Mouse (Mus musculus): ENCODE measurements around the gene Ly6g6f.
"Not testable (repeated sequence)": the region's sequence is repeated elsewhere in the genome, so short reads cannot be mapped to it uniquely, and the experiment has no call there.

Gene Ly6g6f

DNA sequence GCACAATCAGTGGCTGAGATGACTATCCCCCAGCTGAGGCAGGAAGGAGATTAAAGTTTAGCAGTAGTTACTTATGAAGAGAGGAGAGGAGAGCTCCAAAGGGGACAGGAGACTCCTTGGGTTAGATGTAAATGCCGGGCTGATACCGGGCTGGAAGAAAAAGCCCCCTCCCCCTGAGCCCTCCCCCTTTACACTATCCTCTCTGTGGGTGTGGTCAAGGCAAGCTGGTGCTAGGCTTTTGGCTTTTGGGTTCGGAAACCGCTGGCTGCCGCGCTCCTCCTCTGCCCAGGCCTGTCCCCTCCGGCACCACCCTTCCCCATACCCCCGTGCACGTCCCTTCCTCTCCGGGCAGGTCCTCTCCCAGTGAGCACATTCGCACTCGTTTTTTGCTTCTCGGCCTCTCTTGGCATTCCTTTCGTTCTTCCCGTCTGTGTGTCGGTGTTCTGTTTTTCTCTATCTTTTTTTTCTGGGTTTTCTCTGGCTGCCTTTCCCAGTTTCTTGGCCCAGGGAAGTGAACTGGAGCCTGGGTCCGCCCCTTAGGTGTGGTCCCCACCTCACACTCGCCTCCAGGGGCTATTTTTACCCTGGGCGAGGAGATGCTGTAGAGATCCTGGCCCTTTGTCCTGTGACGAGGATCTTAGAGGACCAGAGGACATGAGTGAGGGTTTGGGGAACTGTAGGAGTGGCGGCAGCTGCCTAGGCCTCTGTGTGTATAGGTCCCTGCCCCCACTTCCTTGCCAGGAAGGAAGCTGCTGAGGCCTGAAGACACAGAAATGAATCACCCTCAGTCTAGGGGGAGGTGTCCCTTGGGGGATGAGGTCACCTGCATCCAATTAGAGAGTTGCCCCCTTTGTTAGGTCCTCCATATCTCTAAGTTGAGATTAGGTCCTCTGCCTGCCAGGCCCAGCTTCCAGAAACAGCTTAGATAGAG lies 34.0 kb downstream of the Ly6g6f start:
- DNase-seq = peak; percentile 67 to 82

DNA sequence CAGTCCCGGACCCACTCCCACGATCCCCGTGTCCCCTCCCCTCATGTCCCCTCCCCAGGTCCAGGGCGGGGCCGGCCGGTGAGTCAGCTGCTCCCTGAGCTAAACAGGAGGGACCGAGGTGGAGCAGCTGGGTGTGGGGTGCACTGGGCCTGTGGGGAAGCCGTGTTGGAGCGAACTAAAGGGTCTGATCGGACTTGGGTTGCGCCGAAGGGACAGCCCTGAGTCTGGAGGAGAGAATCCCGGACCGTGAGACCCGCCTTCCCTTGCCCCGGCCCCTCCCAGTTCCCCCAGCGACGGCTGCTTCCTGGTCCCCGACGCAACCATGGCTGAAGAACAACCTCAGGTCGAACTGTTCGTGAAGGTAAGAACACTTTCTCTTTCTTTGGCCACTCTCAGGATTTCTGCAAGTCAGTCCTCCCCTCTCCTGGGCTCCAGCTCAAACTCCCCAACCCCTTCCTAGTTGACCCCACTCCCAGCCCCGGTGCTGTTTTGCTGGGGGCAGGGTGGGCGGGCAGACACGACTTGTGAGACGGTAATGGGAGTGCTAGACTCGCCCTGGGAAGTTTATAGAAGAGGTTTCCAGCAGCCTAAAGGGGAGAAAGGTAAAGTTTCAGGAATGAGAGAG lies 35.2 kb downstream of the Ly6g6f start:
- peak; percentile 85 to 86 for DNase-seq

DNA sequence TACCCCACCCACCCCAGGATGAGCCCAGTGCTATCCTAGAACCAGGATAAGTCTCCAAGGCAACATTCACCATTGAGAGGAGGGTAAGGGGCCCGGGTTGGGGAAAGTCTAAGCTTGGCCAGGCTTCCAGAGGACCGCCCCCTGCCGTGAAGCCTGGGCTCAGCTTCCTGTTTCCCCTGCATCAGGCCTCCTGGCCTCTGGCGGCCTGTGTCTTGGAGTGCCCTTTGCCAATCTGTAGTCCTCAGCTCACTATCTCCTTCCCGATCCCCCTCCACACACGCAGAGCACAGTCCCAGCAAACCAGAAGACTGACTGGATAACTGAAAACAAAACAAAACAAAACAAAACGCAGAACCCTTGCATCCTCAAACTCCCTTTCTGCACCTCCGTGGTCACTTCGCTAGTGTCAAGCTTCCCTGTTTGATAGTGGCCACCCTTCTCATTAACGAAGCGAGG lies 35.8 kb downstream of the Ly6g6f start, which contains the start of gene Clic1:
Gene Clic1 (plus strand): TSS at position 406 of the 456 bp plus-strand sequence.
- peak; percentile 67 to 78 for DNase-seq

DNA sequence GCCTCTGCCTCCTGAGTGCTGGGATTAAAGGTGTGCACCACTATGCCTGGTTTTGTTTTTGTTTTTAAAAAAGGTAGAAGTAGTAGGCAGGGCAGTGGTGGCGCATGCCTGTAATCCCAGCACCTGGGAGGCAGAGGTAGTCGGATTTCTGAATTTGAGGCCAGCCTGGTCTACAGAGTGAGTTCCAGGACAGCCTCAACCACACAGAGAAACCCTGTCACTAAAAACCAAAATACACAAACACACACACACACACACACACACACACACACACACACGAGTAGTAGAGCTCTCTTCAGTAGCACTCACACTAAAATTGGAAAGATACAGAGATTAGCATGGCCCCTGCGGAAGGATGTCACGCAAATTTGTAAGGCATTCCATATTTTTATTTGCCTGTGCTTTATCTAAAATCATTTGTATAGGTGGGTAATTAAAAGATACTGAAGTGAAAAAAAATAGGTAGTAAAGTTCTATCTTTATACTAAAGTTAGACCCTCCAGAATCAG lies 36.4 kb downstream of the Ly6g6f start:
- DNase-seq = no peak

DNA sequence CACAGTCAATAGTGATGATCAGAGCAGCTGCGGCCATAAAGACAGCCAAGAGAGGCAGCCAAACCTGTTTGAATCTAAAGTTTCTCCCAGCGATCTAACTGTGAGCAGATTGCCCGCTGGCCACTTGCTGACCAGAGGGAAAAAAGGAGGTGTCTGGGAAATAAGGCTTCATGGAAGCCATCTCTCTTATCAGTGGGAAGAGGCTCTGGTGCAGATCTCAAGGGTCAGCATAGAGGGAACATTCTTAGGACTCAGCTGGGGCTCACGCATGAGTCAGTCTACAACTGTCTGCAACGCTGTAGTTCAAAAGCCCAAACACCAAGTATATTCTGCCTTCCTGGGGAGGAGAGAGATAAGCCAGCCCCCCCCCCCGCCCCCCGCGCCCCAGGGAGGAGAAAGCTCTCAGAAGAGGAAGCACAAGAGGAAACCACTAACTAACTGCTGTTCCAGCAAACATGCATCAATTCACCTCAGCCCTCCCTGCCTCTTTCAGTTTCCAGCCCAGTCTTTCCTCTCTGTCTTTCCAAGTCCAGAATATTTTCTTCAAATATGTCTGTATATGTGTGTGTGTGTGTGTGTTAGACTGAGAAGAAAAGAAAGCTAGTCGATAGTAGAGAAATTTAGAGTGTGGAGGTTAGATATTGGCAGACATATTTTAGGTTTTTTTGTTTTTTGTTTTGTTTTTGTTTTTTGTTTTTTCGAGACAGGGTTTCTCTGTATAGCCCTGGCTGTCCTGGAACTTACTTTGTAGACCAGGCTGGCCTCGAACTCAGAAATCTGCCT lies 37.1 kb downstream of the Ly6g6f start:
- DNase-seq = peak; percentile 30 to 55

DNA sequence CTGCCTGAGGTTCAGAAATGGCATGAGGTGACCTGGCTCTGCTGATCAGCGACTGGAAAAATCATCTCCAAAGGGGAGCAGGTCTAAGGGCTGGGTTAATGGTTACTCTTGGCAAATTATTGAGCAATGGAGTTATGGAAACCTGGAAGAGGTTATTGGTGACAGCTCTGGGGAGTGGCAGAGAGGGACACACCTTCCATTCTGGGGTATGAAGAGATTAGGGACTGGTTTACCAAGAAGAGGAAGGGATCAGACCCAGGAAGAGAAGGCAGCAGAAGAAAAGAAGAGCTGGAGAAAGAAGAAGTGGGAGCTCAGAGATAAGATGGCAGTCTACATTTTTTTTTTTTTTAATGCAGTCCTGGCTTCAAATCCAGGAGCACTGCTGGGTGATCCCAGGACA lies 37.7 kb downstream of the Ly6g6f start:
- no peak for DNase-seq

DNA sequence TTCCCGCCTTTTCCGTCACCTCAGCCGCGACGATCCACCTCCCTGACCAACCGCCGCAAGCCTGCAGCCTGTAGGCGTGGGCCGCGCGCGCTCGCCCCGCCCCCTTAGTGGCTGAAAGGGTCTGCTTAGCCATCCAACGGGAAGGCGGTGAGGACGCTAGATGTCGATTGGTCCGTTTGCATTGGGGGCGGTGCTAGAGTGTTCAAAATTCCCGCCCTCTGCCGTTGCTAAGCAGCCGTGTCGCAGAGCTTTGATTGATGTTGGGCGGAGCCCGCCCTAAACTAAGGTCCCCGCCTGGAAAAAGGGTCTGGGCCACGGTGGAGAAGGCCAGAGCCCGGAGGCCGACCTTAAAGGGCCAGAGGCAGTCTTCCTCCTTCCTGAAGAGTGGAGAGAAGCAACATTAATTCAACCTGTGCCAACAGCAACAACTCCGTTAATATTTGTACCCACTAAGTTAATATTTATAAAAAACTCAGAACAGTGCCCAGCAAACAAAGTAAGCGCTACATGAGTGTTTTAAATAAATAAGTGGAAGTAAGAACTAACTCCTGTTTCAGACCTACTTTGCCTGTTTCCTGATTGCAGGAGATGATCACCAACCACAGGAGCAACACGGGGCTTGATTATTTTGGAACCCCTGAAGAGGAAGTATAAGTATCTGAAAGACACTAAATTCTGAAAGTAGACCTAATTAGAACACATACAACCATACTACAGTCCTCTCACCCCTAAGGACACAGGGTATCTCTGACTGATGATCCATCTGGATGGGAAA lies 38.5 kb downstream of the Ly6g6f start, which contains the start of gene Msh5:
Gene Msh5 (minus strand): TSS at position 65 of the 775 bp plus-strand sequence.
- DNase-seq = peak; percentile 97 to 98

DNA sequence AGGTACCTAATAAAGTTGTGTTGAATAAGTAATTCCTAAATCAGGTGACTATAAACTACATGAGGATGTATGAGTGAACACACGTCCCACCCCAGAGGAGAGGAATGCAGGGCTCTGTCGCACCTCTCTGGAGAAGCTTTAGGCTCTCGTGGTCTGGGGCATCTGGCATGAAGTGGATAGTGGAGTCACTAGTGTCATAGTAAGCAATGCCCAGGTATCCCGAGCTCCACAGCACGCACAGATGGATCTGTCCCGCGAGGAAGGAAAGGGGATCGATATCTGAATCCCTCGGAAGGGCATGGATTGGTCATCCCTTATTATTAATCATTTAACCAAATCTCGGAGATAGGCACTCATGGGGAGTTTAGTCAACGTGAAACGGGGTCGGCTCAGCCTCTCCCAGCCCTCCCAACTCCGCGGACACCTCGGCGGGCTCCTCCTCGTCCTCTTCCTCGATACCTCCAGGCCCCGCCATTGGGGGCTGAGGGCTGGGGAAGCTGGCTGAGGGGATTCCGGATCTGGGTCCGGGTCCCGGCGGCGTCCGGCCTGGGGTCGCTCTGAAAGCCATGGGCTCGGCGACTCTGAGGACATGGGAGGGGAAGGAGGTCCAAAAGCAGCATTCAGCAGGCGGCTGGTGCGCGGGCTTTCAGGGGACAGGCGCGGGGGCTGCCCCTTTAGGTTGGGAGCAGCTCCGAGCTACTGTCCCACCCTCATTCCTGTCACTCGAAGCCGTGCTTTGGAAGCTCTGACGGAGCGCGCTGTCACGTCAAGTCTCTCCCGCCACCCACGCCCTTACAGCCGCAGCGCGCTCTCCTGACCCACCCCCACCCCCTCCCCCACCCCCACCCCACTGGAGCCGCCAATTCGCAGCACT lies 39.4 kb downstream of the Ly6g6f start:
- no peak for DNase-seq

DNA sequence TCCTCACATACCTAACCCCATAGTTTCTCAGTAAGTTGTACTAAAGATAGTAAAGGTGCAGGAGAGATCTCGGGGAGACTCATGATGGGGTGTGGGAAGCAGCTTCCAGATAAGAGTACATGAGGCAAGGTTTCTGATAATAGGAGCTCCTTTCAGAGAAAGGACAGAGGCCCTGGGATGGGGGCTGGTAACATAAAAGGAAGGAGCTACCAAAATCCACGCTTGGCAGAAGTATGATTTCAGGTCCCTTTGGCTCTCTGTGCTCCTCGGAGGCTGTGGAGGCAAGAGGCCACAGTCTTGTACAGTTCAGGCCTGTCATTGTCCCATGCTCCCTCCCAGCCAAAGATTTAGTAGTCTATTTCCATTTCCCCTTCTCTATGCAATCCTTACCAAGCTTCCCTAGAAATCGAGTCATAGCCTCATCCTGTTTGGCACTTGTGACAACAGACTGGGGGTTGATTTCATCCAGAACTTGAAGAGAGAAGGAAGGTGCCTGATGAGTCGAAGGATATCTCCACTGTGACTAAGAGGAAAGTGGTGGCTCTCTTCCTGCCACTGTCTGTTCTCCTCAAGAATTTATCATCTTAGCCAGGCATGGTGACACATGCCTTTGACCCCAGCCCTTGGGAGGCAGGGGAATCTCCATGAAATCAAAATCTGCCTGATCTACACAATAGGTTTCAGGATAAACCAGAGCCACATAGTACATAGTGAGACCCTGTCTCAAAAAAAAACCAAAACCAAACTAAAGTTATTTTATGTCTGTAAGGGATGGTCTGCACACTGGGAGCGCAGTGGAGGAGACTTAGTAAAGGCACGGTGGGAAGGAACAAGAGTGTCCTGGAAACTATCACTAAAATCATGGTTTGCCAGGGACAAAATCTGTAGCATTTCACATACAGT lies 40.3 kb downstream of the Ly6g6f start:
- DNase-seq = no peak

DNA sequence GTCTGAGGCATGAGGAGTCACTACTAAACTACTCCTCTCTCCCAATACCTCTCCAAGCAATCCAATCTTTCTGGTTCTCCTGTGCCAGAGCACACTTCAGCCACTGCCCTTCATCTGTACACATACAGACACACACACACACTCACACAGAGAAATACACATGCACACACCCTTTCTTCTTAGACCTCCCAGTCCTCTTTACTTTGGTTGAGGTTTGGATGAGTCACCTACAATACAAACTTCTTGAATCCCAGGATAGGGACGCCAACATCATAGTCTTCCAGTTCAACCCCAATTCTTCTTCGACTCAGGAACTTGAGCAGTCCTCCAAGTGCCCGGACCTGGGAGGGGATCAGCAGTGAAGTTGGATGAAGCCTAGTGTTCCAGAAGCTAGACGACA lies 41.6 kb downstream of the Ly6g6f start:
- no peak for DNase-seq

DNA sequence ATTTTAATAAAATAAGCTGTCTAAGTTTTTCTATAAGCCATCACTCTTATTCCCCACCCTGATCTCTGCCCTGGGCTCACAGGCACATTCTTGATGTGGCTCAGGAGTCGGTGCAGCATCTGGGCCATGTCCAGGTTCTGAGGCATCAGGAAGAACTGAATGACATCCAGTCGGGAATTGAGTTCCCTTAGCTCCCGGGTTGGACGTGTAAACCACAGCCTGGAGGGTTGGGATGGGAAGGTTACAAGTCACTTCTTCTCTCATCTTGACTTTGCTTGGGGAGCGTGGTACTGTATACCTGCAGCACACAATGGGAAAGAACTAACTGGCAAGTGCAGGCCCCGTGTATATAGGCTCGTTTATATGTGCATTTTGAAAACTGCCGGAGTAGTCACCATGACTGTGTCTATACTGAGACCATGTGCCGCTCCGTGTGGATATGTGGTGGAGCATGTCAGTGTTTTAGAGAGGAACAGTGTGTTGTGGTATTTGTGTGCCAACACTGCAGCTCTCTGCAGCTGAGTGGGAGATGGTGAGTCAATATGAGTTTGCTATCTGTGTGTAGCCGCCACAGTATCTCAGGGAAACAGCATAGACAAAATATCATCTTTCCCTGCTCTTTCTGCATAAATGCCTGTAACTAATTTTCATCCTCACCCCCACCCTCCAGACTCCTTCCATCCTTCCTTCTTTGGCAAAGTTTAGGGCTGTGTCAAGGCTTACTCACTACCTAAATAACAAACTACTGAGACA lies 46.1 kb downstream of the Ly6g6f start:
- no peak for DNase-seq

DNA sequence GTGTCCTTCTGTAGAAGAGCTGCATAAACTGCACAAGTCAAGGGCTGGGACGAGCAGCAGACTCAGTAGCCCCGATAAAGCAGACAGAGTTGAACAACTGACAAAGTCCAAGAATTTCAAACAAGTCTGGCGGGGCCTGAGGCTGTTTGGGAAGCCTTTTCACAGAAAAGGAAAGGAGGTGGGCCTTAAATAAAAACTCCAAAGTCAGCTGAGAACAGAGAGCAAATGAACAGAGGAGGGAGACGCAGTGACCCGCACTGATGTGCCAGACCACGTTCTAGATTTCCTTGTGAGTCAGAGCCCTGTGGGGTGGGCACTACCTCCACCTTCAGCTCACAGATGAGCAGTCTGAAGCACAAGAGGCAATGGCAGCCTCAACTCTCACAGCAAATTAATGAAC lies 50.5 kb downstream of the Ly6g6f start:
- DNase-seq = no peak

DNA sequence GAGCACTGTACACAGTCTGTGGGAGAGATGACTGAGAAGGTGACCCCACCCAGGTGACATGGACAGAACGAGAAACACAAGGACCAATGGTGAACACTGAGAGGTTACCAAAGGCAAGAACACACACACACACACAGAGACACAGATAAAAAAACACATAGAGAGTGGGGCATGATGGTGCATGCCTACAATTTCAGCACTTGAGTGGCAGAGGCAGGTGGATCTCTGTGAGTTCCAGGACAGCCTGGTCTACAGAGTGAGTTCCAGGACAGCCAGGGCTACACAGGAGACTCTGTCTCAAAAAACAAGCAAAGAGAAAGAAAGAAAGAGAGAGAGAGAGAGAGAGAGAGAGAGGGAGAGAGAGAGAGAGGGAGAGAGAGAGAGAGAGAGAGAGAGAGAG lies 51.7 kb downstream of the Ly6g6f start:
- DNase-seq = not testable (repeated sequence)

DNA sequence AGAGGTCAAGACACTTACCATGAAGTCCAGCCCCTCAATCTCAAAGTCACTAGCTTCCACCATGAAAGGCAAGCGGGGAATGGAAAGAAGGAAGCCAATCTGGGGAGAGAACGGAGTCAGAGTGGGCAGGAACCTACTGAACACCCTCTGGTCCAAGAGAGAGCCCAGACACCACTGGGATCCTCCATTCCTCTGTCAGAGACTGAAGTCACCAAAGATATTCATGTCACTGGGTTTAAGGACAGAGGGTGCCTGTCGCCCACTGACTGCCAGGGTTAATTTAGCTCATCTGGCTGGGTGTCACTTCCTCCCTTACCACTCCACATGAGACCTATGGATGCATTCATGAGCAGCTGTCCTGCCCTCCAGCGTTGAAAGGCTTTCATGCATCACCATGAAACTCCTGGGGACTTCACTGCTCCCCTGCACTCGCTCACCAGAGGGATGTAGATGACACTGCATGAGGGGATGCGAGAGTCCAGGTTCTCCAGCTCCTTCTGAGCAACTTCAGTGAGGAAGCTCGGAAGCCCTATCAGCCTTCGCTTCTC lies 53.0 kb downstream of the Ly6g6f start:
- DNase-seq = no peak

DNA sequence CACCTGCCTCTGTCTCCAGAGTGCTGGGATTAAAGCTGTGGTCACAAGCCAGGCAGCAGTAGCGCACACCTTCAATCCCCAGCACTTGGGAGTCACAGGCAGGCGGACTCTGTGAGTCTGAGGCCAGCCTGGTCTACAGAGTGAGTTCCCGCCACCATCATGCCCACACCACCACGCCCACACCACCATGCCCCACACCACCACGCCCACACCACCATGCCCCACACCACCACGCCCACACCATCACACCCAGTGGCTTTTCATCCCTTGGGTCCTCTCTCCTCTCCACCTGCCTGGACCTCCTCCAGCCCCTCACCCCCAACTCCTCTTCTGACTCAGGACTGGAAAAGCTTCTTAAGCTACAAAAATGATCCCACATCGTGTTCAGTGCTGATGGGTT lies 53.5 kb downstream of the Ly6g6f start:
- DNase-seq = no peak

DNA sequence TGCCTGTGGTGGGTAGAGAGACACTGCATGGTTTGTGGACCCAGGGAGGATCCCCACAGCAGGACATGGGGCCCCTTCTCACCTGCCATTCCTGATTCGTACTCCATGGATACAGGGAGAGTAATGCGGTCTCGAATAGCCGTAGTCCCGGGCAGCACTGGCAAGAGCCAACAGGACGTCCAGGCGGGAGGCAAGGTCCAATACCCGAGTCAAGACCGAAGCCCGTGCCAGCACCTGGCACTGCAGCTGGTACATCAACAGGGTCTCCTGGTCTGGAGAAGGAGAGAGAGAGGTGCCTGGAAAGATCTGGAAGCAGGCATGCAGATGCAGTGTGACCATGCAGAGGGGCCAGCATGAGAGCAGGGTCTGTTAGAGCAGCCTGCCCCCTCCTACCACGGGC lies 54.1 kb downstream of the Ly6g6f start:
- DNase-seq = no peak

Measured in thymus, postnatal 36 days (tissue).